Mouse (Mus musculus): Measurements from ENCODE around the gene Zfp92.
"Not testable (repeated sequence)": the region's sequence is repeated elsewhere in the genome, so short reads cannot be mapped to it uniquely, and the experiment has no call there.

The Zfp92 gene

GRCm38 (mm10) chrX:73410880-73411517 lies at the start of gene Zfp92:
Gene Zfp92, plus strand, starts transcription at chrX:73411096.
- DNase-seq (ENCODE audit: low spot score in 2 of 2), result no peak

DNA sequence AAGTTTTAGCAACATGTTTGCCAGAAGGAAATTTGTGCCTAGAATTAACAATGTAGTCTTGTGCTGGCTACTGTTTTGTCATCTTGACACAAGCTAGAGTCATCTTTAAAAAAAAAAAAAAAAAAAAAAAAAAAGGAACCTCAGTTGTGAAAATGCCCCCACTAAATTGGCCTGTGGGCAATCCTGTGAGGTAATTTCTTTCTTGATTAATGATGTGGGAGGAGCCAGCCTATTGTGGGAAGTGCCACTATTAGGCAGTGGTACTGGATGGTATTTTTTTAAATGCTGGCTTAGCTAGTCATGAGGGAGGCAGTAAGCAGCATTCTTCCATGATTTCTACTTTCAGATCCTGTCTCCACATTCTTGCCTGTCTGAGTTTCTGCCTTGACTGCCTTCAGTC lies 47.6 kb upstream of the Zfp92 start:
- no peak for DNase-seq (ENCODE audit: low spot score in 2 of 2)

- DNase-seq (ENCODE audit: low spot score in 2 of 2), result no peak
Measured at GRCm38 (mm10) chrX:73384419-73384818, 26.5 kb upstream of the Zfp92 start.

GRCm38 (mm10) chrX:73384924-73385323 lies 26.0 kb upstream of the Zfp92 start:
- DNase-seq (ENCODE audit: low spot score in 2 of 2), result no peak

GRCm38 (mm10) chrX:73391481-73391880 lies 19.4 kb upstream of the Zfp92 start:
- no peak for DNase-seq (ENCODE audit: low spot score in 2 of 2)

GRCm38 (mm10) chrX:73396446-73396845 lies 14.4 kb upstream of the Zfp92 start:
- DNase-seq (ENCODE audit: low spot score in 2 of 2), result no peak

GRCm38 (mm10) chrX:73398636-73399035 lies 12.3 kb upstream of the Zfp92 start, which contains the start of gene Gm18336:
Gene Gm18336, minus strand, starts transcription at chrX:73398736.
- not testable (repeated sequence) for DNase-seq (ENCODE audit: low spot score in 2 of 2)

DNA sequence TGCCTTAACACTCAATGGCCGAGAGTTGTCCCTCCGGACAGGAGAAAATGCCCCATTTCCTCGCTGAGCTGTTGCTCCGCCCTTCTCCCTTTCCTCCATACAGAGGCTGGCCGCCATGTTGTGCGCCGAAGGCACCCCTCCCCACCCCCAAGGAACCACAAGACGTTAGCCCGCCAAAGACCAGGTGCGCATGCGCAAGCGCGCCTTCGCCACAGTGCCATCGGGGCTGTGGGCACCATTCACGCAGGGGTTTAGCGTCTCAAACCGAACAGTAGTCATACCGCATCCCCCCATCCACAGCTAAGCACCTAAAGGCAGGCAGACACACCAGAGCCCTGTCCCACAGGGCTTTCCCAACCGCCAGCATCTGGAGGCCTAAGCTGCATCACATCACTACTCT lies 9.9 kb upstream of the Zfp92 start:
- DNase-seq (ENCODE audit: low spot score in 2 of 2), result no peak

- no peak for DNase-seq (ENCODE audit: low spot score in 2 of 2)
Measured at GRCm38 (mm10) chrX:73401616-73402015, 9.3 kb upstream of the Zfp92 start.

GRCm38 (mm10) chrX:73412767-73413166 lies 1.9 kb downstream of the Zfp92 start:
- no peak for DNase-seq (ENCODE audit: low spot score in 2 of 2)

GRCm38 (mm10) chrX:73430036-73430435 lies 19.1 kb downstream of the Zfp92 start:
- no peak for DNase-seq (ENCODE audit: low spot score in 2 of 2)

- no peak for DNase-seq (ENCODE audit: low spot score in 2 of 2)
Measured at GRCm38 (mm10) chrX:73432850-73433249, 22.0 kb downstream of the Zfp92 start.

- DNase-seq (ENCODE audit: low spot score in 2 of 2), result no peak
Measured at GRCm38 (mm10) chrX:73435252-73435651, 24.4 kb downstream of the Zfp92 start, which contains the start of gene Trex2. Gene Trex2, minus strand, starts transcription at chrX:73435344.

DNA sequence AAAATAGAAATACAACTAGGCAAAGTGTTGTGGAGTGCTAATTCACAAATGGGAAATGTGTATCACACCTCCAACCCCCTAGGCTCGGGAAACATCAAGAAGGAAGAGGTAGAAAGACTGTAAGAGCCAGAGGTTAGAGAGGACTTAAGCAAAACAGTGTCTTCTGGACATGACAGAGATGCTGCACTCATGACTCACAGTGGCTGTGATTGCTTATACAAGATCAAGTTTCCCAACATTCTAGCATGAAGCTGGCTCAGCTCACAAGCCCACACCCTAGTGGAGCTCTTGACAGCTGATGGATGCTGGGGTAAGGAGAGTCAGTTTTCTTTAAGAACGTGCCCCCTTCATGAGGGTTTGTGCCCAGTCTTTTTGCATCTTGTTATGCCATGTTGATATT lies 30.5 kb downstream of the Zfp92 start:
- DNase-seq (ENCODE audit: low spot score in 2 of 2), result no peak

GRCm38 (mm10) chrX:73451949-73452348 lies 41.1 kb downstream of the Zfp92 start:
- DNase-seq (ENCODE audit: low spot score in 2 of 2), result peak in 1 of 2 experiments; percentile 38

GRCm38 (mm10) chrX:73458877-73459392 lies 48.0 kb downstream of the Zfp92 start, which contains the start of gene Haus7:
Gene Haus7, minus strand, starts transcription at chrX:73459044.
- peak; percentile 89 to 91 for DNase-seq (ENCODE audit: low spot score in 2 of 2)

DNA sequence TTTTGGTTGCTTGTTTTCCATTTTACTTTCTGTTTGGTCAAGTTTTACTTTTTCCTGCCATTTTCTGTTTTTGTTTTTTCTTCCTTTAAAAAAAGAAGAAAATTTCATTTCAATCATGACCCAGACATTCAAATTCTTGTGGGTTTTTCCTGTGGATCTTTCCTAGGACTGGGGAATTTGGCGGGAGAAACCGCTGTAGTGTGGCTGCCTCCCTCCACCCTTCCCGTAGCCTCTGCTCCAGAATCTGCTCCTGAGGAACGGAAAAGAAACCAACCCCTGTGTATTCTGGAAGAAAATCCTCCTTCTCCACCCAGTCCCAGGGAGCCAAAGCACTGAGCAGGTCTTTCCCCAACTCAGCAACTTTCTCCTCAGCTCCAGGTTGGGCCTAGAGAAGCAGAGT lies 49.9 kb downstream of the Zfp92 start:
- no peak for DNase-seq (ENCODE audit: low spot score in 2 of 2)

GRCm38 (mm10) chrX:73465483-73466186 lies 54.7 kb downstream of the Zfp92 start:
- DNase-seq (ENCODE audit: low spot score in 2 of 2), result peak in 1 of 2 experiments; percentile 14

DNA sequence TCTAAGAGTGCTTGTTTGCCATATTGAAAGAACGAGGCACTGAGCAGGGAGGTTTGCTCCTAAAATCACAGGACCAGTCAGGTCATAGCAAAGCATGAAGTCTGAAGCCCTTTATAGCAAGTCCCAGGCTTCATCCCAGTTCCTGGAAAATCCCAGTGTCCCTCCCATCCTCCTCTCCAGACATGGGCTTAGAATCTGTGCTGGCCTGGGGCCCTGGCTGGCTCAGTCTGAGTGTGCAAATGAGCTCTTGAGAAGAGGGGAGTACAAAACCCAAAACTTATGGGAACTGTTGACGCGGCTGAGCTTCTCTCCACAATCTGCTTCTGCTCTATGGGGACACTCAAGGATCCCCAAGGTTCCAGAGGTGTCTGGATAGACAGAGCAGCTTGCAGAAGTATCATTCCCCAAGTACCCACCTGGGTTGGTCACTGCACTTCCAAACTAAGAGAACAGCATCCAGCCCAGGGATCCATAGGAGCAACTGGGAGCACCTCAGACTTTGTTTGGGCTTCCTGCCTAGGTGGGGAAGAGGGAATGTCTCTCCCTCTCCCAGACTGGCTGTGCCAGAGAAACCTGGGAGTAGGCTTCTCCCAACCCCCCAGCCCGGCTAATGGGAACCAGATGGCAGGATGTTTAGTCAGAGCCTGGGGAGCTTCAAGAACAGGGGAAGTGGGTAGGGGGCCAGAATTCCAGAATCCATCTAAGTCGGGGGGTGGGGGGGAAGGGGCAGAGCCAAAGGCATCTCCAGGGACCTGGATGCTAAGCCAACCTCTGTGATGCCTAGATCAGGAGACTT lies 56.7 kb downstream of the Zfp92 start:
- no peak for DNase-seq (ENCODE audit: low spot score in 2 of 2)

- no peak for DNase-seq (ENCODE audit: low spot score in 2 of 2)
Measured at GRCm38 (mm10) chrX:73468330-73468729, 57.4 kb downstream of the Zfp92 start.

- no peak for DNase-seq (ENCODE audit: low spot score in 2 of 2)
Measured at GRCm38 (mm10) chrX:73468752-73469151, 57.9 kb downstream of the Zfp92 start.

DNA sequence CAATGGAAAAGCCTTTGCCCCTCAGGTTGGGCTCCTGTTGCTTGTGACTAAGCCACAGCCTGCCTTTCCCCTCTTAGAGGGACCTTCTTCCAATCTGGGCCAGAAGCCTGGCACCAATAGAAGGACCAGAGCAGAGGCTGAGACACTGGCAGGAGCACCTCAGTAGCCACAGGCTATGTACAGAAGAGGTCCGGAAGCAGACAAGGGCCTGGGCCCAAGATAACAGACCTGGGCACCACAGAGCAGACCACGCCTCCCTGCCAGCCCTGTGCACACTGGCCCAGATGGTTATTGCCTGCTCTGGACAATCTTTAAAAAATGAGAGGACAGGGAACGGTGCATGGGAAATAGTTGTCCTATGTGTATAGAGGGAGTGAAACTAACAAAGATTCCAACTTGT lies 60.9 kb downstream of the Zfp92 start:
- no peak for DNase-seq (ENCODE audit: low spot score in 2 of 2)

Data from frontal cortex, postnatal 10 days (tissue).